Mouse (Mus musculus) gastrocnemius, postnatal 25 days (tissue): ENCODE results near the gene Mettl7b. TPM values are rescaled to one million over a fixed set of nuclear protein-coding genes. Genes with fewer than 3 reads are reported as not detected.
"Not testable (repeated sequence)": the region's sequence is repeated elsewhere in the genome, so short reads cannot be mapped to it uniquely, and the experiment has no call there.

Experiments used
- DNase-seq: peaks from one replicate; pipeline ENCODE4 v3.0.0; 2022
- long read RNA-seq, 2 experiments: library from polyadenylated mRNA; stranded (forward); transcript quantifications; one replicate each; pipeline ENCODE4 v2.0.0; 2021
- total RNA-seq, 2 experiments: library from RNA; stranded (reverse); gene quantifications; 1 replicate in 1 of 2; 2 replicates in 1 of 2; pipeline ENCODE4 v1.2.3; 2021

Gene Mettl7b
- under 1 TPM in 1 of 2 experiments, not detected in 1; 0.23 TPM for total RNA-seq
- long read RNA-seq, experiment 1, partial matches to known transcripts: 0 of 2 reads
- long read RNA-seq, experiment 1, other reads (novel, unspliced or antisense): 1 of 2 reads
- long read RNA-seq, experiment 2: 0 reads

DNA sequence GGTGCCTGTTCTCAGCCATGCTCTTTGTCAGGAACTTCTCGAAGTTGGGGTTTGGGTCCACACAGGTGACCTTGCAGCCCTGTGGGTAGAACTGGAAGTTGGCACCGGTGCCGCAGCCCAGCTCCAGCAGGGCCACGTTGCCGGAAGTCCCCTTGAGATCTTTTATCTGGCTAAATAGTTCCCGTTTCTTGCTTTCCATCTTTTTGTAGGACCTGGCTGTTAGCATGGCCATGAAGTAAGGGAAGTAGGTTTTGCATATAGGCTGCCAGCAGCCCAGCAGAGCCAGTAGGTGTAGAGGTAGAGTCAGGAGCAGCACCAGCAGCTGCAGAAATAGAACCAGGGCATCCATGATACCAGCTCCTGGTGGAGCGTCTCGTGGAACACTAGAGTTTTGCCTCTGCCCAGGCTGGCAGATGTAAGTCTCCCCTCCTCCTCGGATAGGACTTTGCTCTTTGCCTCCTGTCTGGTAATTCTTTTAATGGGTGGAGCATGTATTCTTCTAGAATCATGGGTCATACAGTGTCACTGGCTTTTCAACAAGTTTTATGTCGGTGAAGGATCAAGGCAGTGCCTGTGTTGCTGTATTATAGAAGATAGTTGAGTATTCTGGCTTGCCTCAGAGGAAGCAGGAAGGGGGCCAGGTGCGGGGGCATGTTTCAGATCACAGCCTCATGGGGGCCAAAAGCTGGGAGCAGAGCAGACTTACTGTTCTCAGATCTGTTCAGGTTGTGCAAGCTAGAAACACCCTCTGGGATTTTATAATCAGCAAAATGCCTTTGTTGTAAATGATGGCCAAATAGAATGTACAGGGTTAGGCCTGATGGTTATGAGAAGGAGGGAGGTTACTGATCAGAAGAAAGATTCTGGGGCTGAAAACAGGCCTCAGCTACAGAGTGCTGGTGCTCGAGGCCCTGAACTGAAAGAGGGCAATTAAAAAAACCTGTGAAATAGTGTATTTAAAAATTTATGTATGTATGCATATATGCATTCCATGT lies at the start of gene Mettl7b:
Mettl7b (minus strand) TSS at position 399 of the 995 bp plus-strand sequence.
- no peak for DNase-seq

DNA sequence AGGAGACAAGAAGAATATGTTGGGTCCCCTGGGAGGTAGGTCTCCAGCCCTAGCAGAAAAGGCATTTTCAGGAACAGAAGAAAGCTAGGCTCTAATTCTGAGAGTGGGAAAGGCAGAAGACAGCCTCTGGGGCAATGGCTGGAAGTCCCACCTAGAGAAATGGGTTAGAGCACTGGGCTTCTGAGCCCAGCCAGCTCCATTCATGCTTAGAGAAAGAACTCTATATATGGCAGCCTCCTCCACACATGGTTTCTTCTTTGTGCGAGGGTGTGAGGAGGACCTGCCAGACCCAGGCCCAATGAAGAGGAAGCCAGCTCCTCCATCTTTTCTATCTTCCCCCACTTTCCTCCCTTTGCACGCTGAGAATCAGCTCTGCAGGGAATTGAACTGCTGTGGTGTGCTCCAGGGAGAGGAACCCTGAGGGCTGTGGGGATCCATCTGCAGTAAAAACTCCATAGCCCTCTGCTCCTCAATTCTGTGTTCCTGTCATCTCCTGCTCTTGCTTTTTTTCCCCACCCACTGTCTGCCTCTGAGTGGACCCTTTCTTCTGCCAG lies 49.6 kb upstream of the Mettl7b start, which contains the start of gene Olfr763:
Olfr763 (plus strand) TSS at position 504 of the 554 bp plus-strand sequence.
- DNase-seq: no peak

DNA sequence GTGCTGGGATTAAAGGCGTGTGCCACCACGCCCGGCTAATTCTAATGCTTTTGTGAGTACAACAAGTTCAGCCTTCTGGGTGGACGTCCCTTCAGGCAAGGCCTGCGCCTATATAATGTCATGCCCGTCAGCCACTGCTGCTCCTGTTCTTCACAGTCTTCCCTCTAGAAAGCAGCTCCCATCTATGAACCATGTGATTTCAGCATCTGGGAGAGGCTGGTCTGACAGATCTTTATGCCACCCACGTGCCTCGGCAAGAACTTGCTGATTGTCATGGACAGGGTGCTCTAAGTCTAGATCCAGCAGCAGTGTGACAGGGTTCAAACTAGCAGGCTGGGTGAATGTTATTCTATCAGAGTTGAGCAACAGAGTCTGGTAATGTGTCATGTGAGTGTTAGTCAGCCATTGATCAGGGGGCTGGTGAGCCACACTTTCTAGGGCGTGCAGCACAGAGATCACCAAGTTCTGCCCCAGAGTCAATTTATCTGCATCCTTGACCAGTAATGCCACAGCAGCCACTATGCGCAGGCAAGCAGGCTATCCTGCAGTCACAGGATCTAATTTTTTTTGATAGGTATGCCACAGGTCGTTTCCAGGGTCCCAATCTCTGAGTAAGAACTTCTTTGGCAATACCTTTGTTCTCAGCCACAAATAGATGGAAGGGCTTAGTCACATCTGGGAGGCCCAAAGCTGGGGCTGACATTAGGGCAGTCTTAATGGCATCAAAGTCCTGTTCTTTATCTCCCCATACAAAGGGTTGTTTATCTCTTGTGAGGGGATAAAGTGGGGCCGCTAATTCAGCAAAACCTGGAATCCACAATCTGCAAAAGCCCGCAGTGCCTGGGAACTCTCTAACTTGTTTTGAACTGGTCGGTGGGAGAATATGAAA lies 43.5 kb upstream of the Mettl7b start:
- no peak for DNase-seq

DNA sequence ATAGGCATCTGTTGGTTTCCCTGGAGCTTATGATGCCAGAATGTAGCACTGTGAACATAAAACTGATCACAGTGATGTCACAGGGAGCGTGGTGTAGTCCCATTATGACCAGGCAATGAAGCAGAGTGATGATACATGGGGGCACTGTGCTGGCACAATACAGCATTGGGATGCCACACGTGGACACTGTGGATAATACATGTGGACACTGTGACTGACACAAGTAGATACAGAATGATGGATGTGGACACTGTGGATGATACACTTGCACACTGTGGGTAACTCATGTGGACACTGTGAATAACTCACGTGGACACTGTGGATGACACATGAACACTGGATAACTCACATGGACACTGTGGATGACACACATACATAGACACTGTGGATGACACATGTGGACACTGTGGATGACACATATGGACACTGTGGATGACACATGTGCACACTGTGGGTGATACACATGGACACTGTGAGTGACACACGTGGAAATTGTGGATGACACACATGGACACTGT lies 35.8 kb upstream of the Mettl7b start:
- DNase-seq: no peak

DNA sequence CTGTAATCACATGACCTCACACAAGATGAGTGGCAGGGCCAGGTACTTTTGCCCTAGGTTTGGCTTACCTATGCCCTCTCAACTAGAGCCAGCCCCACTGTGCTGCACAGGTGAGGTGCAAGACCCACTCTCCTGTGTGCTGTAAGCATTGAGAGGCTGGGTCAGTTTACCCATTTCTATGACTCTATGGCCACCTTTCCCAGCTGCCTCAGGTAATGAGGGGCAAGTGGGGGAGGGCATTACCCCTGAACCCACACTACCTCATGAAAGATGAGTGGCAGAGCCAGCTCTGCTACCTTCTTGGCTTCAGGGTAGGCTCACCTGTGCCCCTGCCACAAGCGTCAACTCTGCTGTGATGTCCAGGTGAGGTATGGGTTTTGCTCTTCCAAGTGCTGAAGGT lies 35.0 kb upstream of the Mettl7b start:
- no peak for DNase-seq

DNA sequence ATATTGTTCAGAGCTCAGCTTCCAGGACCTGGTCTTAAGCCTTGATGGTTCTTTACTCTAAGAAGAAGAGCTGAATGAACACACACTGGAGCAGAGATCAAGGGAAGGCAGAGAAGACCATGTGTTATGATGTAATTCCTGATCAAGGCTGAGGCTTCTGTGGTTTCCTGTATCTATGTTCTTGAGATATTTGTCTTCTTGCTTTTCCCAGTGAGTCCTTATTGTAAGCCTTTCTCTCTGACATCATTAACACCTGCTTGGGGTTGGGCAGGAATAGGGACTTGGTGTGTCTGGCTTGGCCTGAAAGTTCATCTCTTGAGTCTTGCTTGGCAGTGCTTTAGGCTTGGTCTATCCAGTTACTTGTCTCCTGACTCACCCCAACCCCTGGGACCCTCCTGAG lies 30.2 kb upstream of the Mettl7b start:
- no peak for DNase-seq

DNA sequence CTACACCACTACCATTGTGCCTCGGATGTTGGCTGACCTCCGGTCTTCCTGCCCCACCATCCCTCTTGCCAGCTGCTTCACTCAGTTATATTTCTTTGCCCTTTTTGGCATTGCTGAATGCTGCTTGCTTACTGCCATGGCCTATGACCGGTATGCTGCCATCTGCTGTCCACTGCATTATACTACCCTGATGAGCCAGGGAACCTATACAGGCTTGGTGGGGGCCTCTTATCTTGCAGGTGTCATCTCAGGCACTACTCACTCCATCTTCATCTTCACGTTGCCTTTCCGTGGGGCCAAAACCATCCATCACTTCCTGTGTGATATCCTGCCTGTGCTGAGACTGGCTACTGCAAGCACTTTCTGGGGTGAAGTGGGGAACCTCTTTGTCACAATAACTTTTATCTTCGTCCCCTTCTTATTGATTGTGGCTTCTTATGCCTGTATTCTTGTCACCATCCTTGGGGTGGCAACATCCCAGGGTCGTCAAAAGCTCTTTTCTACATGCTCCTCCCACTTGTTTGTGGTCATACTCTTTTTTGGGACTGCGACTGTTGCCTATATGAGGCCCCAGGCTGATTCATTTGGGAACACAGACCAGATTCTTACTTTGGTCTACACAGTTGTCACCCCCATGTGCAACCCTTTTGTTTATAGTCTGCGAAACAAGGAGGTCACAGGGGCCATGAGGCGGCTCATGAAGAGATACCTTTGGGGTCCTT lies 29.5 kb upstream of the Mettl7b start:
- not testable (repeated sequence) for DNase-seq

DNA sequence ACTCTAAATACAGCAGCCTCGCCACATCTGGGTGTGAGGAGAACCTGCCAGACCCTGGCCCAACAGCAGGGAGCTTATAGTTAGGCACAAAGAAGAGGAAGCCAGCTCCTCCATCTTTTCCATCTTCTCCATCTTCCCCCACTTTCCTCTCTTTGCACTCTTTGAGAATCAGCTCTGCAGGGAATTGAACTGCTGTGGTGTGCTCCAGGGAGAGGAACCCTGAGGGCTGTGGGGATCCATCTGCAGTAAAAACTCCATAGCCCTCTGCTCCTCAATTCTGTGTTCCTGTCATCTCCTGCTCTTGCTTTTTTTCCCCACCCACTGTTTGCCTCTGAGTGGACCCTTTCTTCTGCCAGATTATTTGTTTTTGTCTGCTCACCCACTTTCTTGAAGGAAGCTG lies 28.3 kb upstream of the Mettl7b start, which contains the start of gene Olfr9:
Olfr9 (plus strand) TSS at position 301 of the 400 bp plus-strand sequence.
- not testable (repeated sequence) for DNase-seq

DNA sequence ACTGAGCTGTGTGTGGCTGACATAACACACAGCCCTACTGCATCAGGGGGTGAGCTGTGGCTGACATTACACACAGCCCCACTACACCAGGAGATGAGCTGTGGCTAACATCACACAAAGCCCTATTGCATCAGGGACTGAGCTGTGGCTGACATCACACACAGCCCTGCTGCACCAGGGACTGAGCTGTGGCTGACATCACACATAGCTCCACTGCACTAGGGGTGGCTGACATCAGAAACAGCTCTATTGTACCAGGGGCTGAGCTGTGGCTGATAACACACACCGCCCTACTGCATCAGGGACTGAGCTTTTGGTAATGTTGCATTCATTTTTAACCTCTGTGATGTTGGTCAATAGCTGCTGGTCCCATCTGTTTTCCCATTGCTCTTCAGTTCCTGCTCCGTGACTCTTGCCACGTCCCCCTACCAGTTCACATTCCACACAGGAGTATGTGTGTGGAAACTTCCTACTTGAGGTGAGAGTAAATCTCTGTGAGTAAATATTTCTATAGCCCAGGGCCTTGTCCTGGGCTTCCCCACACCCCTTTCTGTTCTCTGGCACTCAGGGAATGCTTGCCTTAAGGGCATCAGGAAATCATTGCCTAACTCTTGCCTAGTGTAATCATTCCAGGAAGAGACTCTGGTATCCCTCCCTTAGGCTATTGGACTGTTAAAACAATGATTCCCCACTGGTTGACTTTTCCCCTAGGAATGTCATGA lies 20.0 kb upstream of the Mettl7b start:
- DNase-seq: no peak

DNA sequence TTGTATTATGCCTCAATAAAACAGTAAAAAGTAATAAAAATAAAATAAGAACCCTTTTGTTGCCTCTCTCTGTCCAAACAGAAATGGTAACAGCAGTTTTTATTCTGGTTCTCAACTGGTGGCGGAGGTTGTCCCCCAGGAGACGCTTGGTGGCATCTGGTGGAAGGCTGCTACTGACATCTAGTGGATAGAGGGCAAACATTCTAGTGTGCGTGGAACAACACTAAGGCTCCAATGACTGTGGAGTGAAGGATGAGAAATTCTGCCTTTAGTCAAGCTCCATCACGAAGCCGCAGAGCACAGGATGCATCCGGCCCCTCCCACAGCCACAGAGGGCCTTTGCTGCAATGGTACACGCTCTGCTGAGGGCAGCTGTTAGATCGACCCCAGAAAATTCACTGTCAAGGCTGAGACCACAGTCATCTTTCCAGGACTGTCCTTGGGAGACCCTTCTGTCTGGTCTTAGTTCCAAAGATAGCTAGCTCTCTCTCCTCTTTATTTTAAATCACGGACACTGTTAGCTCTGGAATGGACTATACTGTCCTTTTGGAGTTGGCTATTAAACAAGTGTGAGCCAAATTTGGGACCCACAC lies 16.8 kb upstream of the Mettl7b start:
- DNase-seq: no peak

DNA sequence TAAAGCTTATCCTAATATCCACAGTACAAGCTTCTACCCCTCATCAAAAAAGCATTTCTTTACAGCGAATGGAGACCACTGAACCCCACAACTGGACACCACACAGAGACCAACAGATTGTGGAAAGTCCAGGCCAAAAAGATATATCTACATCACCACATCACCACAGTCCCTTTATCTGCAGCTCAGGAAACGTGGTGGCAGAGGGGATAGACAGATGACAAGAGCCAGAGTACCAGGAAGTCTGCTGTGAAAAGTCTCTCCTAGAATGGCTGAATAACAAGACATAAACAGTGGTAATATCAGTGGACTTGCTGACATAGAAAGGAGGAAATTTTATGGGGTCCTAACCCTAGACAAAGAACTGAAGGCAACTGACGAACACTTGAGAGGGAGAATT lies 15.6 kb upstream of the Mettl7b start:
- DNase-seq: no peak

DNA sequence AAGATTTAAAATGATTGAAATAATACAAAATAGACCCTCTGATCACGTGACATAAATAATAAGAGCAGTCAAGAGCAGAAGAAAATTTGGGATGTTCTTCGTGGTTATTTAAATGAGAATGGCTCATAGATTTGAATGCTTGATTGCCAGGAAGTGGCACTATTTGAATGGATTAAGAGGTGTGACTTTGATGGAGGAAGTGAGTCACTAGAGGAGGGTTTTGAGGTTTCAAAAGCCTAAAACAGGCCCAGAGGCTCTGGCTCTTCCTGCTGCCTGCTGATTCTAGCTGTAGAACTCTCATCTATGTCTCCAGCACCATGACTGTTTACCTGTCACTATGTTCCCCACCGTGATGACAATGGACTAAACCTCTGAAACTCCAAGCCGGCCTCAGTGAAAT lies 12.1 kb upstream of the Mettl7b start:
- DNase-seq: no peak

DNA sequence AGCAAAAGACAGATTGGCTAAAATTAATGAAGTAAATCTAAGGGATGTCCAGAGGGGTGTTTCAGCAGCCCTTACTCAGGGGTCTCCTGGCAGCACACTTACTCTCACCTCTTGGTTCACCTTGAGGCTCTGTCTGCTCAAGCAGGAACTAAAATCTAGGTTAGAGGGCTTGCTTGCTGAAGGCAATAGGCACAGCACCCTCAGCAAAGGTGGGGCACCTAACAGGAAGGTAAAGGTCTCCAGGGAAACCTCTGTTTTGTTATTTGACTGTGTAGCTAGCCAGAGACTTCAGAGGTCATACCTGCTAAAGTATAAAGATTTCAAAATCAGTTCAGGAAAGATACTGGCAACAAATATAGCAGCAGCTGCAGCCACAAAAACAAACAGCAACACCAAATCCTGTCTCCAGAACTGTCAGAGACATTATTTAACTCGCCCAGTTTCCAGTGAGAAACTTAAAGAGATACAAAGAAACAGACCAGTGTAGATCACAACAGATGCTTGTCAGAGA lies 10.0 kb upstream of the Mettl7b start:
- no peak for DNase-seq

DNA sequence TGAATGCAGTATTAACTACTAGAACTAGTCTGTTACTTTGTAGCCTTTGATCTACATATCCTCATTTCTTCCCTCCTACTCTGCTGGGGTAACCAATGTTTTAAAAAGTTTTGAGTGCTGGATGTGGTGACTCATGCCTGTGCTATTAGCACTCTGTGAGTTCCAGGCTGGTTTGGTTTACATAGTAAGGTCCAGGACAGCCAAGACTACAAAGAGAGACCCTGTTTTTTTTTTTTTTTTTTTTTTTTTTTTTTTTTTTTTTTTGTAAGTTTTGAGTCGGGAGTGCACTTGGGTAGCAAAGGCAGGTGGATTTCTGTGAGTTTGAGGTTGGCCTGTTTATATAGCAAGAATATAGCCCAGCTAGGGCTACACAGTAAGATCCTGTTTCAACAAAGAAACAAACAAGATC lies 7.6 kb upstream of the Mettl7b start:
- DNase-seq: no peak

DNA sequence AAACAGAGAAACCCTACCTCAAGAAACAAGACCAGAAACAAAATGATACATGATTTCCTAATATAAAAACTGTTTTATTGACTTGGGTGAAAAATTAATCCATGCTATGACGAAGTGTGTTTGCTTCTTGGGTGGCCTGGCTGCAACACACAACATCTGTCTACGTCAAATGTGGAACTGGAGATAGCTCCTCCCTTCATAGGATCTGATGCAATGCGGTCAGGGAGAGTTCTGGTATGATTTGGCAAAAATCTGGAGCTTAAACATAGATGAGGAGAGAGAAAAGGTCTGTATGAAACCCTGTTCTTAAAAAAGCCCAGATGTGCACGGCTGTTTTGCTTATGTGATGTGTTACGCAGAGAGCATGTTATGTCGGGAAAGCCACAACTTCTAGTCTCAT lies 5.1 kb upstream of the Mettl7b start:
- DNase-seq: no peak

DNA sequence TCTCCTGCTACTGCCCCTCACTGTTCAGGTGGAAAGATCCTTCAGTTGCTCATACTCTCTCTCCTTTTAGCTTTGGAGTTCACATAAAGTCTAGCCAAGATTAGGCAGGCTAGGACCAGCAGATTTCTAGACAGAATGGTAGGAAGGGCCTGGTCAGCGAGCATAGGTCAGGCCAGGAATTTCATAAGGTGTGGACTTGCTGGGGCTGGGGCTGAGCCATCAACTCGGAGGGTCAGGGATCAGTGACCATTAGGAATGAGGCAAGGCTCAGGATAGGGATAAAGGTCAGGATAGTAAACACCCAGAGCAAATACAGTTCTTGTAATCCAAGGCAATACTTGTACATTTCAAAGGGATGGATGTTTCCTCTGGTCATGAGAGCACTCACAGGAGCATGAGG lies 4.2 kb upstream of the Mettl7b start:
- DNase-seq: no peak

DNA sequence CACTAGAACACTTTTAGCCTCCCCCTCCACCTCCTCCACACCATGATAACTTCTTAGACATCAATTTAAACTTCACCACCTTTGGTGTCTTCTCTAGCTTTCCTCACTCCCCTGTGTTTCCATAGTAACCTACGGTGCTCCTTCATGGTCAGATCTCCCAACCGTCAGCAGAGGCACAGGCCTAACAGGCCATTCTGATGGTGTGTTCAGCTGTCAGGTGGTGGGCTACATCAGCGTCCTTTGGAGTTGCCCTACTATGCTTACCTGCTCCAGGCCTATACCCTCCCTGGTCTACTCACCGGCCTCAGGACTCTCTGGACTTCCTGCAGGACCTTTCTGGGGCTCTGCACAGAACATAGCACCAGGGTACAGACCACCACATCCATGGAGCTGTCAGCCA lies 646 bp downstream of the Mettl7b start:
- DNase-seq: no peak

DNA sequence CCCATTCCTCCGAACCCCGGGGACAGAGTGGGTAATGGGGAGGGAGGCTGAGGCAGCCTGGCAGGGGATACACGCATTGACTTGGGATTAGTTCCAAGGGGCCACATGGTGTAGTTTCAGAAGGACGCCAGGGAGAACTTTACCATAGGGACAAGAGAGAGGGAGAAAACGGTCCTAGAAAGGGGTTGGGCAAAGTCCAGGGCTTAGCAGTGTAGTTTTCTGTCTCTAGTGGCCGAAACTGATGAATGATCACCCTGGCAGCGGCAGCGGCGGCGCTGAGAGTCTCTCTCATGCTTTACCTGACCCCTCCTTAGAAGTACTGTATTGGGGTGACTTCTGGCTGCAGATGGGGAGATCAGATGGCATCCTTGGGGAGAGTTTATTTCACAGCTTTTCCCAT lies 2.4 kb downstream of the Mettl7b start:
- no peak for DNase-seq

DNA sequence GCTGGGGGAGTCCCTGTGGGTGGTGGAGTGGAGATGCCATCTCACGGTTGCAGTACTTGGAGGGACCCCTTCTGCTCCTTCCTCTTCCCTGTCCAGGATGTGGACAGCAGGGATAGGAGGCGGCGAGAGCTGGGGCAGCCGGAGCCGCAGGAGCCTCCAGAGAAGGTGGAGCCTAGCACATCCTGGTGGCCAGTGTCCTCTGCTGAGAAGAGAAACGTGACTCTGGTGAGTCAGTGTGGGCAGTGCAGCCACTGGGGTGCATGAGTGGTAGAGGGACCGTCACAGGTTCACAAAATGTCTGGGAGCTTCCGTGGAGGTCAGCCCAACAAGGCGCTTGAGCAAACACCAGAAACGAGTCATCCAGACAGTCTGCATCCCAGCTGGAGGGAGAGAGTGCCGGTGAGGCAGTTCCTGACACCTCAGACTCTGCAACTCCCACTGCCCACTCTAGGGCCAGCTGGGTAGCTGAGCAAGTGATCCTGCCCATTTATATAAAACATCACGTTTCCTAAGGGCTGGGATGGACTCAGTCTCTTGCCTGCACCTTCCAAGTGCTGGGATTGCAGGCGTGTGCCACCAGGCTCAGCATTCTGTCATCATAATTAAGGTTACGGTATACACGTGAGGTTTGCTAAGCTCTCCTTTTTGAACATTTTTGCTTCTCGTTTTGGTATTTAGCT lies 10.4 kb downstream of the Mettl7b start:
- no peak for DNase-seq
